Mouse (Mus musculus) megakaryocyte, embryonic 14.5 days (primary cell): ENCODE measurements around the gene Zfp961.
"Not testable (repeated sequence)": the region's sequence is repeated elsewhere in the genome, so short reads cannot be mapped to it uniquely, and the experiment has no call there.

Source experiments
- FLI1 ChIP-seq: IDR thresholded peaks from 2 replicates; pipeline ENCODE4 v1.6.1; 2012; ENCODE audit warnings: low read length, inconsistent platforms, mixed read lengths
- GATA1 ChIP-seq: IDR thresholded peaks from 3 replicates; pipeline ENCODE4 v1.6.1; 2012; ENCODE audit warnings: mixed read lengths, low read length, inconsistent platforms, borderline replicate concordance

DNA sequence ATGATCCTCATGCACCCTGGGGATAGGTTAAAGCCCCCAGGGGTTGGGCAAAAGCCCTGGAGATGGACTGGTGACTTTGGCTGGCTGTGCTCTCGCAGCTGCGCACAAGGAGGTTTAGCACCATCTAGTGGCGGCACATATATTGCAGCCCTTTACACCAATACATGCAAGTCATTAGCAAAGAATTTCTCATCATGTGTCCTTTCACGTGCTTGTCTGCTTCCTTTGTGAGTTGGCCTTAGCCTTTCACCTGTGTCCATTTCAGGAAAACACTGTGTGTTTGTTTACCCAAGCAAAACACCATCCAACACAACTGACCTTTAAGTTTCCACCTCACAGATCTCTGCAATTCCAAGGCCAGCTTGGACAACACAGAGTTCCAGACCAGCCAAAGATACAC lies 82.1 kb downstream of the Zfp961 start:
- not testable (repeated sequence) for TF ChIP-seq GATA1, FLI1
